Mouse (Mus musculus): ENCODE measurements around the gene Gm17402. TPM values are rescaled to one million over a fixed set of nuclear protein-coding genes. Genes with fewer than 3 reads are reported as not detected.

Gm17402 gene
- polyA plus RNA-seq (2014; fragmentation: Nextera tagmentation; extraction: Ambion mirVana), result not detected in 2 replicates

DNA sequence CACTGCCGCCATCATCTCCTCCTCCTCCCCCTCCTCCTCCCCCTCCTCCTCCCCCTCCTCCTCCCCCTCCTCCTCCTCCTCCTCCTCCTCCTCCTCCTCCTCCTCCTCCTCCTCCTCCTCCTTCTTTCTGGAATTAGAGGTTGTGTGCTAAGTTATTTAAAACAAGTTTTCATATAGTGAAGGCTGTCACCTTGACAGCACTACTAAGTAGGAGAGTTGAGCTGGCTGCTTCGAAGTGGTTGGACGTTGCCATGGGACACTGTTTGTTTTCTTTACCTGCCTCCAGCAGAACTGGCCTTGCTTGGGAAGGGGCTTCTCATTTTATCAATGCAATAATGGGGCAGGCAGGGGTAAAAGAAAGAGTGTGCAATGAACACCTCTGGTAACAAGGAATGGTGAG, at the start of gene Gm17402:
TSS of gene Gm17402 (minus strand) at position 101 of the 400 bp plus-strand sequence.
- peak within 1 kb of the TSS; percentile 43 for H3K4me3 ChIP-seq (ENCODE audit: low read depth, low read length)
- no peak for ATAC-seq (replicated peaks; ENCODE audit: low FRiP score, low TSS enrichment, low read depth)
- no peaks in the 10 kb centered on the region for H3K36me3 ChIP-seq (ENCODE audit: control insufficient read depth, insufficient read depth, low read length)
- no peaks in the 10 kb centered on the region for H3K4me1 ChIP-seq (replicated peaks; ENCODE audit: control insufficient read depth, insufficient read depth, low read length)
- peaks cover 13% of the 10 kb centered on the region; the same call in 1 of the 2 replicates for H3K27me3 ChIP-seq (replicated peaks; ENCODE audit: control insufficient read depth, insufficient read depth, low read length)
- DNase-seq (ENCODE audit: low spot score), result no peak
- peak within 1 kb of the TSS; percentile 34 for H3K9ac ChIP-seq (ENCODE audit: low read length)
- peak within 1 kb of the TSS; percentile 69 for H3K4me2 ChIP-seq (ENCODE audit: low read length)
- H3K9me3 ChIP-seq (ENCODE audit: control insufficient read depth, low read length), result no peaks in the 10 kb centered on the region
- 34% methylated on average over 3 of the region's 3 CpGs for WGBS
- H3K27ac ChIP-seq (ENCODE audit: low read depth), result no peak within 1 kb of the TSS

DNA sequence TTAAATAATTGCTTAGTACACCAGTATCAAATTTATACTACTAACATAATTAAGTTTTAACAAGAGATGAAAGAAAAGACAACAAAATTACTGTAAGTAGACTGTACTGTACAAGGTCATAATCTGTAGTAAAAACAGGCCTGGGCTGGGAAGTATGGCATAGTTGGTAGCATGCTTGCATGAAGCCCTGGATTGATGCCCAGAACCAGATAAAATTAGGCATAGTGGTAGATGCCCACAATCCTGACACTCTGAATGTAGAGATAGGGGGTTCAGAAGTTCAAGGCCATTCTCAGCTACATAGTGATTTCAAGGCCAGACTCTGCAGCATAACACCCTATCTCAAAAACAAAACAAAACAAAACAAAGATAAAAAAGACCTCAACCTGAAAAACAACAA, 3.3 kb upstream of the Gm17402 start:
- Histone ChIP-seq H3K36me3 (ENCODE audit: control insufficient read depth, insufficient read depth, low read length) (no peaks in the 10 kb centered on the region), H3K4me3 (ENCODE audit: low read depth, low read length) (no peak overlapping the region), H3K4me1 (replicated peaks; ENCODE audit: control insufficient read depth, insufficient read depth, low read length) (no peaks in the 10 kb centered on the region), H3K9me3 (ENCODE audit: control insufficient read depth, low read length) (no peaks in the 10 kb centered on the region), H3K27me3 (replicated peaks; ENCODE audit: control insufficient read depth, insufficient read depth, low read length) (peaks cover 5% of the 10 kb centered on the region; the same call in 1 of the 2 replicates), H3K27ac (ENCODE audit: low read depth) (no peak overlapping the region), H3K4me2 (ENCODE audit: low read length) (no peak overlapping the region), H3K9ac (ENCODE audit: low read length) (no peak overlapping the region)
- no peak for DNase-seq (ENCODE audit: low spot score)
- no peak for ATAC-seq (replicated peaks; ENCODE audit: low FRiP score, low TSS enrichment, low read depth)

DNA sequence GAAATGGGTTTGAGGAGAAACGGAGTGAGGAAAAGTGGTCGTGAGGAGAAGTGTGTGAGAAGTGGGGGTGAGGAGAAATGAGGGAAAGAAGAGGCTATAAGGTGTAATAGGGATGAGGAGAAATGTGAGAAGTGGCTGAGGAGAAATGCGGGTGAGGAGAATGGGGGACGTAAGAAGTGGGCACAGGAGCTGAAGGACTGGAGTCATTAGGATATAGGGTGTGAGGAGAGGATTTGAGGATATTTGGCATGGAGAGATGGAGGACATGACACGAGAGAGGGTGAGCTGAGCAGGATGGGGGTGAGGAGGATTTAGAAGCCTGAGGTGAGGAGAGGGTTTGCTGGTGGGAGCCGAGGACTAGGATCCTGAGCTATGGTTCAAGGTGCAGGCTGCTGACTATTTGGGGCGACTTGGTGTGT, 594 bp downstream of the Gm17402 start:
- Histone ChIP-seq H3K4me1 (replicated peaks; ENCODE audit: control insufficient read depth, insufficient read depth, low read length) (no peaks in the 10 kb centered on the region), H3K4me3 (ENCODE audit: low read depth, low read length) (peak overlapping the region; percentile 43), H3K9ac (ENCODE audit: low read length) (peak overlapping the region; percentile 34; the same call in 1 of the 2 replicates), H3K27me3 (replicated peaks; ENCODE audit: control insufficient read depth, insufficient read depth, low read length) (peaks cover 13% of the 10 kb centered on the region; the same call in 1 of the 2 replicates), H3K4me2 (ENCODE audit: low read length) (peak overlapping the region; percentile 69), H3K27ac (ENCODE audit: low read depth) (no peak overlapping the region), H3K36me3 (ENCODE audit: control insufficient read depth, insufficient read depth, low read length) (no peaks in the 10 kb centered on the region), H3K9me3 (ENCODE audit: control insufficient read depth, low read length) (no peaks in the 10 kb centered on the region)
- 37% methylated on average over 7 of the region's 7 CpGs for WGBS
- ATAC-seq (replicated peaks; ENCODE audit: low FRiP score, low TSS enrichment, low read depth) (peak; percentile 52), DNase-seq (ENCODE audit: low spot score) (no peak)

DNA sequence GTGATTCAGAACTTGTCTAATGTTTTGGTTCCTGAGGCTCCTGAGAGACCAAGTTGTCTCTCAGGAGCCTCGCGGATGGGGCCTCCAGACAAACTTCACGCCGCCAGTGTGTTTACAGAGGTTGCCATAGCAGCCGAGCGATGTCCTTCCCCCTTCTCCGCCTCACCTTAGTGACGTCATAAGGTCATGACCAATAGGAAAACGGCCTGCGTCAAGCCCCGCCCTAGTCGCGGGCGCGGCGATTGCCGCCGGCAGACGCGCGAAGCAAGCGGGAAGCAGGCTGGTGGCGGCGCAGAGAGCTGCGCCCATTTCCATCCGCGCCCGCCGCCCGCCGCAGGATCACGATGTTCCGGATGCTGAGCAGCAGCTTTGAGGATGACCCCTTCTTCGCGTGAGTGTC, 1.1 kb downstream of the Gm17402 start, which contains the start of gene Mlf1:
TSS of gene Mlf1 (plus strand) at position 226 of the 400 bp plus-strand sequence.
- Histone ChIP-seq H3K9ac (ENCODE audit: low read length) (peak within 1 kb of the TSS; percentile 34), H3K9me3 (ENCODE audit: control insufficient read depth, low read length) (no peaks in the 10 kb centered on the region), H3K4me1 (replicated peaks; ENCODE audit: control insufficient read depth, insufficient read depth, low read length) (no peaks in the 10 kb centered on the region), H3K27ac (ENCODE audit: low read depth) (no peak within 1 kb of the TSS), H3K4me3 (ENCODE audit: low read depth, low read length) (peak within 1 kb of the TSS; percentile 43), H3K4me2 (ENCODE audit: low read length) (peak within 1 kb of the TSS; percentile 69), H3K36me3 (ENCODE audit: control insufficient read depth, insufficient read depth, low read length) (no peaks in the 10 kb centered on the region), H3K27me3 (replicated peaks; ENCODE audit: control insufficient read depth, insufficient read depth, low read length) (peaks cover 13% of the 10 kb centered on the region; the same call in 1 of the 2 replicates)
- 0% methylated on average over 35 of the region's 35 CpGs for WGBS
- ATAC-seq (replicated peaks; ENCODE audit: low FRiP score, low TSS enrichment, low read depth) (peak; percentile 98), DNase-seq (ENCODE audit: low spot score) (peak; percentile 95)

DNA sequence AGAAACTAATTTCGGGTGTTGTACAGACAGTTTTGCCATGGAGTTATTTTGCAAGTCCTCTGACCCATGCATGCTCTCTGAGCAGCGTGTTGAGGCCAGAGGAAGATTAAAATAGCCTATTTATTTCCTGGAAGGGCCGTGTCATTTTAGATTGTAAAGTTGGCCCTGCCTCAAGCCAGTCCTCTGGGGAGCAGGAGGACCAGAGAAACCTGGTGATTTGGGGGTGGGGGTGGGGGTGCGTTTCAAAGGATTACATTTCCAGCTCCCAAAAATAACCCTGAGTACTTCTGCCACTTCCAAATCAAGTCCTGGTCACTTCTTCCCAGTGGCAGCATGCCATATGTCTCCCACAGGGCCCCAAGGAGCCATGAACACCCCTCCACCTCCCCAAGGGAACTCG, 2.2 kb downstream of the Gm17402 start:
- Histone ChIP-seq H3K36me3 (ENCODE audit: control insufficient read depth, insufficient read depth, low read length) (no peaks in the 10 kb centered on the region), H3K27ac (ENCODE audit: low read depth) (no peak overlapping the region), H3K4me2 (ENCODE audit: low read length) (no peak overlapping the region), H3K4me3 (ENCODE audit: low read depth, low read length) (no peak overlapping the region), H3K9ac (ENCODE audit: low read length) (no peak overlapping the region), H3K9me3 (ENCODE audit: control insufficient read depth, low read length) (no peaks in the 10 kb centered on the region), H3K4me1 (replicated peaks; ENCODE audit: control insufficient read depth, insufficient read depth, low read length) (no peaks in the 10 kb centered on the region), H3K27me3 (replicated peaks; ENCODE audit: control insufficient read depth, insufficient read depth, low read length) (peaks cover 13% of the 10 kb centered on the region; the same call in 1 of the 2 replicates)
- DNase-seq (ENCODE audit: low spot score), result no peak
- 60% methylated on average over 5 of the region's 5 CpGs for WGBS
- no peak for ATAC-seq (replicated peaks; ENCODE audit: low FRiP score, low TSS enrichment, low read depth)

DNA sequence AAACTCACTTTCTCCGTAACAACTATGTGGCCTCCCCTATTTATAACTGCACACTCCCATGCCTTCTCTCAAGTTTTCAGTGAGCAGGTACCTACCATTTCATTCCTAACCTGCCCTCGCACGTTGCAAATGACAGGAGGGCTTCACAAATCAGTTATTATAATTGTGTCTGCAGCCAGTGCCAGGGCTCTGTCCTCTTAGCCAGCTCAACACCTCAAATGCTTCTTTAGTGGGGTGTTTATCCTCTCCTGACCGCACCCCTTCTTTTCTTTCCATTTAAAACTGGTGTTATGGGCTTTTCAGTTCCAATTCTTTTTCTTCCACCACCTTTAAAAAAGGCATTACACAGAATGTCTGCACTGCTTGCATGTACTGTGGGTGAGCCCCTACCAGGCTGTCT, 2.8 kb downstream of the Gm17402 start:
- H3K27me3 ChIP-seq (replicated peaks; ENCODE audit: control insufficient read depth, insufficient read depth, low read length), result peaks cover 13% of the 10 kb centered on the region; the same call in 1 of the 2 replicates
- H3K9ac ChIP-seq (ENCODE audit: low read length), result no peak overlapping the region
- no peaks in the 10 kb centered on the region for H3K4me1 ChIP-seq (replicated peaks; ENCODE audit: control insufficient read depth, insufficient read depth, low read length)
- no peaks in the 10 kb centered on the region for H3K36me3 ChIP-seq (ENCODE audit: control insufficient read depth, insufficient read depth, low read length)
- H3K4me2 ChIP-seq (ENCODE audit: low read length), result no peak overlapping the region
- H3K4me3 ChIP-seq (ENCODE audit: low read depth, low read length), result no peak overlapping the region
- no peak overlapping the region for H3K27ac ChIP-seq (ENCODE audit: low read depth)
- ATAC-seq (replicated peaks; ENCODE audit: low FRiP score, low TSS enrichment, low read depth) (no peak), DNase-seq (ENCODE audit: low spot score) (no peak)
- 74% methylated on average over 4 of the region's 4 CpGs for WGBS
- H3K9me3 ChIP-seq (ENCODE audit: control insufficient read depth, low read length), result no peaks in the 10 kb centered on the region

DNA sequence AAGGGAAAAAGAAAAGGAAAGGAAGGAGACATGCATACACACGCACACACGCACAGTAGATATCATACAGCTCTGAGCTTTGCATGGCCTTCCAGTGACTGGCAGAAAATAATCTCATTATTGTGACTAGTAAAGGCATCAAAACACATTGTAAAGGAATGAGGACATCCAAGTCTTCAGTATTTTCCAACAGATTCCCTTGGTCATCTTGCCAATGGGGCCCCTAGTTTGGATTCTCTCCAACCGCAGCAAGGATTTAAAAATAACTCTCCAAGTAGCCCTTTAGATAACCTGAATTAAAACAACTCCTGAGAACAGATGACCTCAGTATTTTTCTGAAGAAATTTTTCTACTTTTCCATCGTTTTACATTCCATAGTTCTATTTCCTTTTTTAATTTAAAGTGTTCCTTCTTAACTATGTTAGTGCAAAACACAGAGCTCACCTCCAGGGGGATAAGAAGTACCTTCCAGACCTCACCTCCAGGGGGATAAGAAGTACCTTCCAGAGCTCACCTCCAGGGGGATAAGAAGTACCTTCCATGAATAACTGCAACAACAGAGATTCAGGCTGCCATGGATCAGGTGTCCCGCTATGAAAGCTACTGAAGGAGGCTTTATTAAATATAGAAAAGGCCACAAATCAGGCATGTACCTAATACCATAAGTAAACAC, 5.4 kb downstream of the Gm17402 start:
- ATAC-seq (replicated peaks; ENCODE audit: low FRiP score, low TSS enrichment, low read depth) (no peak), DNase-seq (ENCODE audit: low spot score) (no peak)
- Histone ChIP-seq H3K27ac (ENCODE audit: low read depth) (no peak overlapping the region), H3K9ac (ENCODE audit: low read length) (no peak overlapping the region), H3K4me3 (ENCODE audit: low read depth, low read length) (no peak overlapping the region), H3K4me1 (replicated peaks; ENCODE audit: control insufficient read depth, insufficient read depth, low read length) (no peaks in the 10 kb centered on the region), H3K9me3 (ENCODE audit: control insufficient read depth, low read length) (no peaks in the 10 kb centered on the region), H3K4me2 (ENCODE audit: low read length) (no peak overlapping the region), H3K27me3 (replicated peaks; ENCODE audit: control insufficient read depth, insufficient read depth, low read length) (peaks cover 13% of the 10 kb centered on the region; the same call in 1 of the 2 replicates), H3K36me3 (ENCODE audit: control insufficient read depth, insufficient read depth, low read length) (no peaks in the 10 kb centered on the region)
- 76% methylated on average over 5 of the region's 5 CpGs for WGBS

DNA sequence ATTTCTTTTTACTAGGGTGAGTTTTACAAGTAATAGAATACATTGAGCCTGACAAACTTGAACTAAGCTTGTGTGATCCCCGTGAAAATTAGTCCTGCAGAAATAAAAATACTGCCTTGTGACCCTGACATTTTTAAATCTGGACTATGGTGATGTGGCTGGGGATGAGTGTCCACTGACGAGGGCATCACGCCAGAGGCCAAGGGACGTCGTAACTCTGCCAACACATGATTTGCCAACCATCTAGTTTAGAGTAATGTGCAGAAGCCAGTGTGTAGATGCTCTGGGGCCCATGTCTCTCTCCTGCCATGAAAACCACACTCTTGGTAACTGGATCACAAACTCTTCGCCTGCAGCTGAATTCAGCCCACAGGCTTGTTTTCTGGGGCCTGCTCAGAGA, 7.5 kb downstream of the Gm17402 start:
- H3K4me2 ChIP-seq (ENCODE audit: low read length), result no peak overlapping the region
- no peak overlapping the region for H3K4me3 ChIP-seq (ENCODE audit: low read depth, low read length)
- no peak overlapping the region for H3K27ac ChIP-seq (ENCODE audit: low read depth)
- H3K4me1 ChIP-seq (replicated peaks; ENCODE audit: control insufficient read depth, insufficient read depth, low read length), result no peaks in the 10 kb centered on the region
- no peak overlapping the region for H3K9ac ChIP-seq (ENCODE audit: low read length)
- no peak for DNase-seq (ENCODE audit: low spot score)
- 76% methylated on average over 6 of the region's 6 CpGs for WGBS
- no peak for ATAC-seq (replicated peaks; ENCODE audit: low FRiP score, low TSS enrichment, low read depth)
- no peaks in the 10 kb centered on the region for H3K36me3 ChIP-seq (ENCODE audit: control insufficient read depth, insufficient read depth, low read length)
- 0 out of 2 replicates have a peak, but pooled peaks cover 6% of the 10 kb centered on the region for H3K27me3 ChIP-seq (replicated peaks; ENCODE audit: control insufficient read depth, insufficient read depth, low read length)
- no peaks in the 10 kb centered on the region for H3K9me3 ChIP-seq (ENCODE audit: control insufficient read depth, low read length)

All from intestine, embryonic 14.5 days (tissue).